Mouse (Mus musculus) embryonic fibroblast, embryonic 13.5 days (primary cell): ENCODE data around the gene Tln2.

Experiments used
- CTCF ChIP-seq: IDR thresholded peaks from 2 replicates; pipeline ENCODE4 v1.5.1; 2011; ENCODE audit warnings: mild to moderate bottlenecking, control low read depth, low read length, moderate library complexity, borderline replicate concordance; ENCODE audit not compliant: insufficient read depth
- POLR2A ChIP-seq: IDR thresholded peaks from 2 replicates; pipeline ENCODE4 v1.6.1; 2011; ENCODE audit warnings: low read depth, mild to moderate bottlenecking, control low read depth, low read length, moderate library complexity

GRCm38 (mm10) chr9:67347184-67347583 is 212.3 kb downstream of the Tln2 start:
- TF ChIP-seq POLR2A (no peak), CTCF (no peak)
